Mouse (Mus musculus): Measurements from ENCODE around the gene Pigyl.

DNA sequence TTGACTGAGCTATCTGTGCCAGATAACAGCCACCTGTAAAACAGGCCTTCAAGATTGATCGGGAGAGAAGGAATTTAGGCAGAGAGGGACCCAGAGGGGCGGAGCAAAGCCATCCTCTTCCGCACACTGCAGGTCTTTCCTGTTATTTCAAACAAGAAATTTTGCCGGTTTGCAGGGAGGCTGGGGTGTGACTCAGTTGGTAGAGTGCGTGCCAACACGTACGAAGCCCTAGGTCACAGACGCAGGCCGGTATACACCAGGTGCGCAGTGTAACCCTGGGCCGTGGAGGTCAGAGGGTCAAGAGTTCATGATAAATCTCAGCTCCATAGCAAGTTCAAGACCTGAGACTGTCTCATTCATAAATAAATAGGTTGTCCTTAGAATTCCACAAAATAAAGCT, 24.4 kb upstream of the Pigyl start:
- TF ChIP-seq CTCF (IDR thresholded peaks at IDR 0.05; ENCODE audit: control insufficient read depth, insufficient read depth, insufficient replicate concordance, low read depth, low read length) = no peak
- no peak; the same call in 1 of the 2 replicates for TF ChIP-seq POLR2A (IDR thresholded peaks at IDR 0.05; ENCODE audit: control insufficient read depth, low read depth, low read length)

All from testis, adult 2 months (tissue).